12 mouse cellular contexts compared by ENCODE assay signal in the genomic region with DNA sequence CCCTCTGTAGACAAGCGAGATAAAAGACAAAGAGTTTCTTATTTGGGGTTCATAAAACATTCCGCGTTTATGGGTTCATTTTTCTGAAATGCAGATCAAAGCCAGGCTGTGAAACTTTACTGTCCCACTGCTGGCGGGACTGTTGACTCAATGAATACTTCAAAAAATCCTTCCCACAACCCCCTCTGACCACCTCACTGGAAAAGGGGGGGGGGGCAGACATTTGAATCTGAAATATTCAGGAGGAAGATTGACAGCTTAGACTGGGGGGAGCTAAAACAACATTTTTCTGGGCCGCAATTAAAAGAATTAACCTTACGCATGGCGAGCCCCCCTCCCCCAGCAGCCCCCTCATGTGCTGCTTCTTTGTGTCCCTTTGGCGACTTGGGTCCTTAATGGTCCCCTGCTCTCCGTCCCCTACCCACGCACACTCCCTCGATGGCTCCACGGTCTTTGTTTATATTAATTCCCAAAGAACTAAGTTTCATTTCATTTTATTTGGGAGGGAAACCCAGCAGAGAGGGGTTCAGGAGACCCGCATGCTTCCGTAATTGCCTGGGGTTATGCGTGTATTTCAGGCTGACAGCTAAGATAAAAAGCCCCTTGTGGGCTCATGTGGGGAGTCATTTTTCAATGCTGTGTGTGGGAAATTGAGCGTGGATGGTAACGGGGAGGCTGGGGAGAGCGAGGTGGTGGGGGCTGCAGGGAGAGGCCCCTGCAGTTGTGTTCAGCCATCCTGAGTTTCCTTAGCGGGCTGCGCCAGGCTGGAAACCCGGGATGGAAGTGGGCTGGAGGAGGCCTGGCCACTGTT. TPM values are rescaled to one million over a fixed set of nuclear protein-coding genes. Genes with fewer than 3 reads are reported as not detected.
A peak's percentile ranks its signal among the peaks of the same experiment; 100 is the strongest.
DNase-seq lines count a peak whose midpoint lies in the region; ATAC-seq and TF ChIP-seq lines count a peak whose summit lies in the region.
"Had no signal": no experiment of that assay in that cellular context is flagged by ENCODE, and none has a peak within 500 bp of the region (broad histone marks: within the 10 kb centered on the region; RNA-seq: fewer than 3 reads in every experiment).

No protein-coding gene starts in this region.

- peaks cover 37% of the 10 kb centered on the region for H3K4me1 ChIP-seq in forebrain, embryonic 10.5 days
- H3K4me1 ChIP-seq in forebrain, postnatal 0 days (ENCODE audit: insufficient read depth): no peaks in the 10 kb centered on the region
- H3K4me1 ChIP-seq in midbrain, embryonic 10.5 days: peaks cover 15% of the 10 kb centered on the region
- H3K4me1 ChIP-seq in midbrain, embryonic 16.5 days (ENCODE audit: control insufficient read depth, insufficient read depth, low read length): peaks cover 3% of the 10 kb centered on the region; the same call in 1 of the 2 replicates
- H3K4me1 ChIP-seq in hindbrain, embryonic 13.5 days (replicated peaks): peaks cover 25% of the 10 kb centered on the region
- H3K4me1 ChIP-seq in neural tube, embryonic 14.5 days (ENCODE audit: control insufficient read depth, insufficient read depth, low read length): peaks cover 6% of the 10 kb centered on the region; the same call in 1 of the 2 replicates

- DNase-seq in forebrain, embryonic 10.5 days (ENCODE audit: extremely low spot score, low spot score): peak; percentile 18
- DNase-seq in forebrain, postnatal 0 days: no peak
- no peak for DNase-seq in midbrain, embryonic 10.5 days (ENCODE audit: low spot score)
- DNase-seq in urinary bladder, postnatal 10 days (ENCODE audit: low spot score): no peak
- DNase-seq in left cerebral cortex, adult 11 months (ENCODE audit: low spot score): no peak
- DNase-seq: cerebellum, postnatal 36 days; gastrocnemius, postnatal 10 days had no signal

- no peak overlapping the region for H3K9ac ChIP-seq in forebrain, postnatal 0 days
- no peak overlapping the region for H3K9ac ChIP-seq in midbrain, embryonic 16.5 days (ENCODE audit: low read depth, low read length)
- no peak overlapping the region; the same call in 1 of the 2 replicates for H3K9ac ChIP-seq in hindbrain, embryonic 13.5 days
- H3K9ac ChIP-seq in neural tube, embryonic 14.5 days (replicated peaks; ENCODE audit: low read depth, low read length): no peak overlapping the region; the same call in 1 of the 2 replicates
- H3K9ac ChIP-seq: intestine, embryonic 15.5 days had no signal

- H3K9me3 ChIP-seq in forebrain, embryonic 10.5 days: no peaks in the 10 kb centered on the region
- H3K9me3 ChIP-seq in forebrain, postnatal 0 days (ENCODE audit: low read length): no peaks in the 10 kb centered on the region
- no peaks in the 10 kb centered on the region for H3K9me3 ChIP-seq in midbrain, embryonic 10.5 days (replicated peaks)
- no peaks in the 10 kb centered on the region for H3K9me3 ChIP-seq in midbrain, embryonic 16.5 days (replicated peaks; ENCODE audit: control insufficient read depth, low read length, poor library complexity, severe bottlenecking)
- H3K9me3 ChIP-seq in hindbrain, embryonic 13.5 days: no peaks in the 10 kb centered on the region
- H3K9me3 ChIP-seq in neural tube, embryonic 14.5 days (ENCODE audit: control insufficient read depth, low read length): no peaks in the 10 kb centered on the region
- H3K9me3 ChIP-seq: intestine, embryonic 15.5 days had no signal

- peak overlapping the region; percentile 75 for H3K27ac ChIP-seq in forebrain, embryonic 10.5 days
- no peak overlapping the region for H3K27ac ChIP-seq in forebrain, postnatal 0 days (ENCODE audit: low read depth, low read length)
- H3K27ac ChIP-seq in midbrain, embryonic 10.5 days (replicated peaks): peak overlapping the region; percentile 13; the same call in 1 of the 2 replicates
- H3K27ac ChIP-seq in midbrain, embryonic 16.5 days (ENCODE audit: low read length): no peak overlapping the region
- H3K27ac ChIP-seq in hindbrain, embryonic 13.5 days: peak overlapping the region; percentile 13
- H3K27ac ChIP-seq in neural tube, embryonic 14.5 days (ENCODE audit: low read depth, low read length): no peak overlapping the region

- no peak overlapping the region for H3K4me2 ChIP-seq in forebrain, postnatal 0 days (ENCODE audit: low read depth)
- H3K4me2 ChIP-seq in midbrain, embryonic 16.5 days (ENCODE audit: low read length): no peak overlapping the region
- H3K4me2 ChIP-seq in hindbrain, embryonic 13.5 days: peak overlapping the region; percentile 36
- peak overlapping the region; percentile 29; the same call in 1 of the 2 replicates for H3K4me2 ChIP-seq in neural tube, embryonic 14.5 days (ENCODE audit: low read depth, low read length)
- H3K4me2 ChIP-seq: intestine, embryonic 15.5 days had no signal

- 56% methylated on average over 21 of the region's 21 CpGs for WGBS in forebrain, embryonic 10.5 days
- 21% methylated on average over 21 of the region's 21 CpGs for WGBS in forebrain, postnatal 0 days
- 76% methylated on average over 21 of the region's 21 CpGs for WGBS in midbrain, embryonic 10.5 days
- WGBS in midbrain, embryonic 16.5 days: 40% methylated on average over 21 of the region's 21 CpGs
- WGBS in hindbrain, embryonic 13.5 days: 24% methylated on average over 21 of the region's 21 CpGs
- 16% methylated on average over 21 of the region's 21 CpGs for WGBS in neural tube, embryonic 14.5 days

- no peaks in the 10 kb centered on the region for H3K36me3 ChIP-seq in forebrain, embryonic 10.5 days (replicated peaks)
- no peaks in the 10 kb centered on the region for H3K36me3 ChIP-seq in forebrain, postnatal 0 days (ENCODE audit: insufficient read depth)
- H3K36me3 ChIP-seq in midbrain, embryonic 10.5 days: no peaks in the 10 kb centered on the region
- no peaks in the 10 kb centered on the region for H3K36me3 ChIP-seq in midbrain, embryonic 16.5 days (ENCODE audit: control insufficient read depth, insufficient read depth, low read length)
- H3K36me3 ChIP-seq in hindbrain, embryonic 13.5 days: no peaks in the 10 kb centered on the region
- no peaks in the 10 kb centered on the region for H3K36me3 ChIP-seq in neural tube, embryonic 14.5 days (ENCODE audit: control insufficient read depth, insufficient read depth, low read length)
- H3K36me3 ChIP-seq: intestine, embryonic 15.5 days had no signal

- peaks cover 25% of the 10 kb centered on the region; the same call in 1 of the 2 replicates for H3K27me3 ChIP-seq in forebrain, embryonic 10.5 days (ENCODE audit: poor library complexity, severe bottlenecking)
- H3K27me3 ChIP-seq in forebrain, postnatal 0 days (ENCODE audit: insufficient read depth, low read length): no peaks in the 10 kb centered on the region
- no peaks in the 10 kb centered on the region; the same call in 1 of the 2 replicates for H3K27me3 ChIP-seq in midbrain, embryonic 10.5 days (ENCODE audit: low read depth, poor library complexity, severe bottlenecking)
- H3K27me3 ChIP-seq in midbrain, embryonic 16.5 days (ENCODE audit: control insufficient read depth, insufficient read depth, low read depth, low read length): no peaks in the 10 kb centered on the region
- peaks cover 21% of the 10 kb centered on the region for H3K27me3 ChIP-seq in hindbrain, embryonic 13.5 days
- H3K27me3 ChIP-seq in neural tube, embryonic 14.5 days (ENCODE audit: control insufficient read depth, insufficient read depth, low read length): no peaks in the 10 kb centered on the region
- H3K27me3 ChIP-seq: intestine, embryonic 15.5 days had no signal

- TF ChIP-seq CTCF in forebrain, postnatal 0 days (IDR thresholded peaks at IDR 0.05; ENCODE audit: low read depth): no peak

- ATAC-seq in forebrain, postnatal 0 days: no peak
- no peak for ATAC-seq in midbrain, embryonic 16.5 days
- ATAC-seq in hindbrain, embryonic 13.5 days (ENCODE audit: low FRiP score): peak; percentile 70
- ATAC-seq in neural tube, embryonic 14.5 days (ENCODE audit: low read depth): no peak
- ATAC-seq: intestine, embryonic 15.5 days had no signal

- H3K4me3 ChIP-seq in forebrain, embryonic 10.5 days: peak overlapping the region; percentile 27; the same call in 1 of the 2 replicates
- H3K4me3 ChIP-seq in forebrain, postnatal 0 days (ENCODE audit: low read depth, low read length): no peak overlapping the region
- no peak overlapping the region for H3K4me3 ChIP-seq in midbrain, embryonic 10.5 days
- no peak overlapping the region for H3K4me3 ChIP-seq in midbrain, embryonic 16.5 days (ENCODE audit: low read depth, low read length)
- H3K4me3 ChIP-seq in hindbrain, embryonic 13.5 days: no peak overlapping the region
- no peak overlapping the region for H3K4me3 ChIP-seq in neural tube, embryonic 14.5 days (ENCODE audit: low read depth, low read length)
- H3K4me3 ChIP-seq: intestine, embryonic 15.5 days; megakaryocyte, embryonic 14.5 days had no signal

RNA-seq across cellular contexts. Expression of a gene that starts 52.9 kb away (rescaled TPM):
- polyA plus RNA-seq in forebrain, embryonic 10.5 days (2016; fragmentation: Nextera tagmentation; extraction: Ambion mirVana): 0.76 and 0.79 TPM in 2 replicates
- 0.19 TPM in 1 of 2 replicates, not detected in the other for total RNA-seq in forebrain, postnatal 0 days (2014; rRNA removed)
- polyA plus RNA-seq in forebrain, postnatal 0 days (2015; fragmentation: Nextera tagmentation; extraction: Ambion mirVana): 0.06 TPM in 1 of 2 replicates, not detected in the other
- 1.1 TPM in 2 replicates for polyA plus RNA-seq in midbrain, embryonic 10.5 days (2016; fragmentation: Nextera tagmentation; extraction: Ambion mirVana)
- 0.06 TPM in 1 of 2 replicates, not detected in the other for polyA plus RNA-seq in midbrain, embryonic 16.5 days (2015; fragmentation: Nextera tagmentation; extraction: Ambion mirVana)
- polyA plus RNA-seq in hindbrain, embryonic 13.5 days (2015; fragmentation: Nextera tagmentation; extraction: Ambion mirVana): 0.16 and 0.27 TPM in 2 replicates
- 0.09 TPM in 1 of 2 replicates, not detected in the other for polyA plus RNA-seq in neural tube, embryonic 14.5 days (2014; fragmentation: Nextera tagmentation; extraction: Ambion mirVana)

Comparison
In these comparisons a context has a peak if more than half of its experiments do, and no peak if none do; other contexts are left out.
1. H3K27ac ChIP-seq: peak in forebrain, embryonic 10.5 days (single experiment), midbrain, embryonic 10.5 days (single experiment) and hindbrain, embryonic 13.5 days (single experiment); none in forebrain, postnatal 0 days (single experiment), midbrain, embryonic 16.5 days (single experiment) and neural tube, embryonic 14.5 days (single experiment).
2. H3K4me2 ChIP-seq: peak in hindbrain, embryonic 13.5 days (single experiment) and neural tube, embryonic 14.5 days (single experiment); none in forebrain, postnatal 0 days (single experiment) and midbrain, embryonic 16.5 days (single experiment).